Mouse (Mus musculus) kidney, postnatal 0 days (tissue): ENCODE results near the gene Jag1. TPM values are rescaled to one million over a fixed set of nuclear protein-coding genes. Genes with fewer than 3 reads are reported as not detected.

Source experiments
- ATAC-seq: fragments of 200-750 bp; cut with Nextera tagmentation; replicated peaks from 2 replicates; pipeline ENCODE4 v1.8.0; 2017; ENCODE audit warnings: low read depth, moderate number of reproducible peaks, moderate TSS enrichment, moderate library complexity; ENCODE audit not compliant: low FRiP score
- DNase-seq: peaks from one replicate; pipeline ENCODE4 v3.0.0-alpha.2; 2016; ENCODE audit warnings: low spot score
- H3K27ac ChIP-seq: fragments of 300-500 bp; sonication (generic); 2 replicates; pipeline ENCODE4 v1.5.1; 2014; ENCODE audit warnings: mild to moderate bottlenecking
- H3K27me3 ChIP-seq: fragments of 300-500 bp; sonication (generic); 2 replicates; pipeline ENCODE4 v1.6.1; 2014; ENCODE audit warnings: low read length, mixed read lengths; ENCODE audit not compliant: insufficient read depth
- H3K36me3 ChIP-seq: fragments of 300-500 bp; sonication (generic); 2 replicates; pipeline ENCODE4 v1.6.1; 2014; ENCODE audit warnings: low read length, mixed read lengths; ENCODE audit not compliant: insufficient read depth
- H3K4me1 ChIP-seq: fragments of 300-500 bp; sonication (generic); replicated peaks from 2 replicates; pipeline ENCODE4 v1.6.1; 2014; ENCODE audit warnings: antibody characterized with exemption, low read length, mixed read lengths; ENCODE audit not compliant: insufficient read depth
- H3K4me2 ChIP-seq: fragments of 300-500 bp; sonication (generic); 2 replicates; pipeline ENCODE4 v1.6.1; 2014; ENCODE audit warnings: mild to moderate bottlenecking, low read length, moderate library complexity, mixed read lengths
- H3K4me3 ChIP-seq: fragments of 300-500 bp; sonication (generic); replicated peaks from 2 replicates; pipeline ENCODE4 v1.5.1; 2014; ENCODE audit warnings: low read depth, low read length
- H3K9ac ChIP-seq: fragments of 300-500 bp; sonication (generic); 2 replicates; pipeline ENCODE4 v1.6.1; 2014; ENCODE audit warnings: low read depth, low read length
- H3K9me3 ChIP-seq: fragments of 300-500 bp; sonication (generic); replicated peaks from 2 replicates; pipeline ENCODE4 v1.6.1; 2016; ENCODE audit warnings: low read length, inconsistent platforms, mixed read lengths
- CTCF ChIP-seq: IDR thresholded peaks from 2 replicates; pipeline ENCODE4 v1.5.1; 2016; ENCODE audit warnings: antibody characterized with exemption, low read depth, mild to moderate bottlenecking, moderate library complexity
- WGBS: fragments of 180-500 bp; shearing (Covaris S2); extraction: QIAGEN DNeasy Blood & Tissue Kit; methylation state at CpG from one replicate; pipeline ENCODE4 v1.1.7; 2014; 5-methylcytosine and 5-hydroxymethylcytosine counted together
- polyA plus RNA-seq: library from polyadenylated mRNA; unstranded; fragments of >200 nt; fragmentation: Nextera tagmentation; extraction: Ambion mirVana; gene quantifications from 2 replicates; pipeline ENCODE4 v1.2.1, GENCODE M21; 2015

Gene Jag1
- polyA plus RNA-seq, 1 experiment from 2014 or later: 47.6 TPM

GRCm38 (mm10) chr2:137107203-137107602, 9.2 kb downstream of the Jag1 start:
- TF ChIP-seq CTCF: no peak
- 65% methylated on average over 4 of the region's 4 CpGs for WGBS
- DNase-seq: no peak
- Histone ChIP-seq H3K9ac (no peak overlapping the region), H3K4me2 (no peak overlapping the region), H3K4me3 (no peak overlapping the region), H3K36me3 (peaks cover 24% of the 10 kb centered on the region), H3K27ac (no peak overlapping the region), H3K27me3 (no peaks in the 10 kb centered on the region), H3K9me3 (no peaks in the 10 kb centered on the region), H3K4me1 (peaks cover 32% of the 10 kb centered on the region)
- ATAC-seq: no peak

- ATAC-seq (no peak), DNase-seq (no peak)
- 43% methylated on average over 5 of the region's 5 CpGs for WGBS
- Histone ChIP-seq H3K4me3 (no peak overlapping the region), H3K27me3 (no peaks in the 10 kb centered on the region), H3K9me3 (no peaks in the 10 kb centered on the region), H3K27ac (no peak overlapping the region), H3K9ac (no peak overlapping the region), H3K4me2 (no peak overlapping the region), H3K36me3 (peaks cover 34% of the 10 kb centered on the region), H3K4me1 (peaks cover 28% of the 10 kb centered on the region; the same call in 1 of the 2 replicates)
- TF ChIP-seq CTCF: 0 out of 2 replicates have a peak, but pooled peaks have one; percentile 4
Observed at GRCm38 (mm10) chr2:137101074-137101473, 15.4 kb downstream of the Jag1 start.

GRCm38 (mm10) chr2:137099211-137099734, 17.2 kb downstream of the Jag1 start:
- Histone ChIP-seq H3K36me3 (peaks cover 34% of the 10 kb centered on the region), H3K9me3 (no peaks in the 10 kb centered on the region), H3K27ac (peak overlapping the region; percentile 25), H3K4me3 (no peak overlapping the region), H3K9ac (no peak overlapping the region), H3K27me3 (no peaks in the 10 kb centered on the region), H3K4me1 (peaks cover 28% of the 10 kb centered on the region; the same call in 1 of the 2 replicates), H3K4me2 (no peak overlapping the region)
- no peak for TF ChIP-seq CTCF
- DNase-seq (peak; percentile 63), ATAC-seq (no peak)
- 20% methylated on average over 6 of the region's 6 CpGs for WGBS

GRCm38 (mm10) chr2:137098269-137099035, 18.0 kb downstream of the Jag1 start:
- 28% methylated on average over 11 of the region's 11 CpGs for WGBS
- Histone ChIP-seq H3K9ac (0 out of 2 replicates have a peak overlapping the region, but pooled peaks have one; percentile 1), H3K9me3 (no peaks in the 10 kb centered on the region), H3K4me1 (peaks cover 28% of the 10 kb centered on the region; the same call in 1 of the 2 replicates), H3K4me2 (no peak overlapping the region), H3K4me3 (no peak overlapping the region), H3K27ac (peak overlapping the region; percentile 25), H3K36me3 (peaks cover 40% of the 10 kb centered on the region), H3K27me3 (no peaks in the 10 kb centered on the region)
- peak; percentile 55 for ATAC-seq
- no peak for TF ChIP-seq CTCF
- DNase-seq: peak; percentile 70

- peaks cover 28% of the 10 kb centered on the region; the same call in 1 of the 2 replicates for H3K4me1 ChIP-seq
- H3K9me3 ChIP-seq: no peaks in the 10 kb centered on the region
- no peak overlapping the region for H3K4me3 ChIP-seq
- H3K27ac ChIP-seq: no peak overlapping the region
- peaks cover 43% of the 10 kb centered on the region for H3K36me3 ChIP-seq
- no peak overlapping the region for H3K9ac ChIP-seq
- H3K27me3 ChIP-seq: no peaks in the 10 kb centered on the region
- no peak for ATAC-seq
- H3K4me2 ChIP-seq: no peak overlapping the region
- DNase-seq: peak; percentile 44
- no peak for TF ChIP-seq CTCF
- 26% methylated on average over 5 of the region's 5 CpGs for WGBS
Observed at GRCm38 (mm10) chr2:137096981-137097460, 19.4 kb downstream of the Jag1 start.

GRCm38 (mm10) chr2:137094301-137094700, 22.1 kb downstream of the Jag1 start:
- Histone ChIP-seq H3K4me1 (peaks cover 25% of the 10 kb centered on the region; the same call in 1 of the 2 replicates), H3K36me3 (peaks cover 55% of the 10 kb centered on the region), H3K9ac (no peak overlapping the region), H3K4me2 (no peak overlapping the region), H3K4me3 (no peak overlapping the region), H3K27me3 (no peaks in the 10 kb centered on the region), H3K9me3 (no peaks in the 10 kb centered on the region), H3K27ac (no peak overlapping the region)
- WGBS: 77% methylated on average over 8 of the region's 8 CpGs
- no peak for DNase-seq
- no peak for TF ChIP-seq CTCF
- ATAC-seq: no peak
